Mouse (Mus musculus) heart, postnatal 0 days (tissue): ENCODE data around the gene Prdm16. TPM values are rescaled to one million over a fixed set of nuclear protein-coding genes. Genes with fewer than 3 reads are reported as not detected.

Experiments
- ATAC-seq: fragments of 200-750 bp; cut with Nextera tagmentation; 2 replicates; pipeline ENCODE4 v1.8.0; 2017; ENCODE audit warnings: low read depth, moderate number of reproducible peaks, moderate library complexity; ENCODE audit not compliant: insufficient read depth
- DNase-seq: peaks from one replicate; pipeline ENCODE4 v3.0.0-alpha.2; 2016; ENCODE audit warnings: low spot score
- H3K27ac ChIP-seq: fragments of 300-500 bp; sonication (generic); 2 replicates; pipeline ENCODE4 v1.5.1; 2014; ENCODE audit warnings: low read depth, mild to moderate bottlenecking
- H3K27me3 ChIP-seq: fragments of 300-500 bp; sonication (generic); 2 replicates; pipeline ENCODE4 v1.6.1; 2014; ENCODE audit warnings: low read length, mixed read lengths; ENCODE audit not compliant: control insufficient read depth, insufficient read depth
- H3K36me3 ChIP-seq: fragments of 300-500 bp; sonication (generic); replicated peaks from 2 replicates; pipeline ENCODE4 v1.6.1; 2014; ENCODE audit warnings: low read length, mixed read lengths; ENCODE audit not compliant: control insufficient read depth, insufficient read depth
- H3K4me1 ChIP-seq: fragments of 300-500 bp; sonication (generic); 2 replicates; pipeline ENCODE4 v1.6.1; 2014; ENCODE audit warnings: antibody characterized with exemption; ENCODE audit not compliant: control insufficient read depth, insufficient read depth
- H3K4me2 ChIP-seq: fragments of 300-500 bp; sonication (generic); 2 replicates; pipeline ENCODE4 v1.6.1; 2014; ENCODE audit warnings: low read depth, mild to moderate bottlenecking, low read length, moderate library complexity
- H3K4me3 ChIP-seq: fragments of 300-500 bp; sonication (generic); 2 replicates; pipeline ENCODE4 v1.5.1; 2014; ENCODE audit warnings: low read depth, low read length
- H3K9ac ChIP-seq: fragments of 300-500 bp; sonication (generic); replicated peaks from 2 replicates; pipeline ENCODE4 v1.6.1; 2014; ENCODE audit warnings: low read depth, low read length, mixed read lengths
- H3K9me3 ChIP-seq: fragments of 300-500 bp; sonication (generic); replicated peaks from 2 replicates; pipeline ENCODE4 v1.6.1; 2016; ENCODE audit warnings: low read length; ENCODE audit not compliant: control insufficient read depth
- CTCF ChIP-seq: IDR thresholded peaks from 2 replicates; pipeline ENCODE4 v1.5.1; 2016; ENCODE audit warnings: antibody characterized with exemption, control low read depth, low read depth
- EP300 ChIP-seq: IDR thresholded peaks from 2 replicates; pipeline ENCODE4 v1.6.1; 2016; ENCODE audit warnings: antibody characterized with exemption, low read depth
- WGBS: fragments of 180-500 bp; shearing (Covaris S2); extraction: QIAGEN DNeasy Blood & Tissue Kit; methylation state at CpG from one replicate; pipeline ENCODE4 v1.1.7; 2014; 5-methylcytosine and 5-hydroxymethylcytosine counted together
- polyA plus RNA-seq: library from polyadenylated mRNA; unstranded; fragments of >200 nt; fragmentation: Nextera tagmentation; extraction: Ambion mirVana; gene quantifications from 2 replicates; pipeline ENCODE4 v1.2.1, GENCODE M21; 2015
- total RNA-seq: library from RNA; depleted of rRNA; stranded (reverse); fragments of >200 nt; gene quantifications from 2 replicates; pipeline ENCODE4 v1.2.3, GENCODE M21; 2014; ENCODE audit warnings: low replicate concordance

The Prdm16 gene
- total and polyA plus RNA-seq, 2 experiments from 2014 or later = 9.3 to 14.7 TPM

- peak; percentile 39 for ATAC-seq
- TF ChIP-seq CTCF (peak; percentile 85), EP300 (no peak)
- H3K27me3 ChIP-seq = peaks cover 22% of the 10 kb centered on the region
Observed at GRCm38 (mm10) chr4:154301466-154301881, 335.2 kb downstream of the Prdm16 start, which contains the start of gene Arhgef16. Gene Arhgef16 (minus strand): TSS chr4:154301676.

DNA sequence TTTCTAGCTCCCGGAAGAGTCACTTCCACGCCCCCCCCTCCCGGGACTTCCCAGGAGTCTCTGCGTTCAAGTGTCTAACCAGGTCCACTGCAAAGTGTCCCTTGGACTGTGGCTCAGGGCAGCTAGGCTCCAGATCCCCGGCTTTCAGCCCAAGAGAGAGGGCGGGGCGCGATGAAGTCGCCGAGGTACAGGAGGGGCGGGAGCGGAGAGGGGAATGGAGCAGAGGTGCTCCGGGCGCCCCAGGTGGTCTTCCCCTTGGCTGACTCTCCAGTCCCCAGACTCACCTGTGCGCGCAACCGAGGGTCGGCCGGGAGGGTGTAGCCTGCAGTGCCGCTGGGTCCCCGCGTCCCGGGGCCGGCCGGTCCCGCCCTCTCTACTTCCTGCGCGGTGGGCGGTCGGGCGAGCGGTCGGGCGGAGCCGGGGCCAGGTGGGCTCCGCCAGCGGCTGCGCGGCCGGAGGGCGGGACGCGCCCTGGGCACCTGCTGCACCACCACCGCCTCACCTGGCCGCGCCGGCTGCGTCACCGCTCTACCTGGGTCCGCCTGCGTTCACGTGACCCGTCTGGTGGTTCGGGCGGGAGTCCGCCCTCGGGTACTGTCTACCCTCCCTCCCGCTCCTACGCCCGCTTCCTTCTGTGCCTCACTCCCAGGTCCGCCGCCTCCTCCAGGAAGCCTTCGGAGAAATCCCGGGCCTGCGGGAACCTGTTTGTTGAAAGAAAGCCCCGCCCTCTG lies 337.0 kb downstream of the Prdm16 start:
- 1% methylated on average over 48 of the region's 66 CpGs for WGBS
- Histone ChIP-seq H3K4me3 (peak overlapping the region; percentile 48), H3K9ac (peak overlapping the region; percentile 35; the same call in 1 of the 2 replicates), H3K27ac (no peak overlapping the region), H3K4me2 (peak overlapping the region; percentile 91), H3K27me3 (peaks cover 22% of the 10 kb centered on the region), H3K9me3 (no peaks in the 10 kb centered on the region), H3K4me1 (peaks cover 6% of the 10 kb centered on the region; the same call in 1 of the 2 replicates), H3K36me3 (no peaks in the 10 kb centered on the region)
- no peak for DNase-seq
- peak; percentile 54 for ATAC-seq
- TF ChIP-seq EP300 (no peak), CTCF (no peak)

More at GRCm38 (mm10) chr4:154301466-154301881, 335.2 kb downstream of the Prdm16 start, which contains the start of gene Arhgef16:
- no peaks in the 10 kb centered on the region for H3K9me3 ChIP-seq
- H3K4me3 ChIP-seq = no peak within 1 kb of the TSS
- H3K4me1 ChIP-seq = peaks cover 6% of the 10 kb centered on the region; the same call in 1 of the 2 replicates
- H3K36me3 ChIP-seq = no peaks in the 10 kb centered on the region
- no peak within 1 kb of the TSS for H3K4me2 ChIP-seq
- peak; percentile 56 for DNase-seq
- WGBS = 18% methylated on average over 7 of the region's 7 CpGs
- H3K27ac ChIP-seq = no peak within 1 kb of the TSS
- H3K9ac ChIP-seq = no peak within 1 kb of the TSS

DNA sequence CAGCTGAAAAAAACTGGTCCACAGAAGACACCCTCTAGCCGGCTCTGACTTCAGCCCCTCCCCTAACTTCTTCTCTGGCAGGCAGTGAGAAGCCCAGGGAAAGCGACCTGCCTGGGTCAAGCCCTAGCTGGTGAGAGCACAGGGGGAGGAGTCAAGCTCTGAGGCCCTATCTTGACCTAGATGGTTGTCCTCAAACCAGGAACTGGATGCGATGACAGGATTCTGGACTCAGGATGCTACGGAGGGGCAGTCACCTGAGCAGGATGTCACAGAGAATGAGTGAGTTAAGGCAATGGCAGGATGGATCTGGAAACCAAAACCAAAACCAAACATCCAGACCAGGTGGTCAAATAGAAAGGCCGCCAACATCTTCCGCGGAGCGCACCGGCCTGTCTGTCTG lies 338.9 kb downstream of the Prdm16 start:
- WGBS = 43% methylated on average over 9 of the region's 9 CpGs
- H3K9ac ChIP-seq = no peak overlapping the region
- no peaks in the 10 kb centered on the region for H3K9me3 ChIP-seq
- ATAC-seq = no peak
- H3K4me2 ChIP-seq = no peak overlapping the region
- no peak overlapping the region for H3K27ac ChIP-seq
- DNase-seq = no peak
- peaks cover 18% of the 10 kb centered on the region for H3K4me1 ChIP-seq
- no peak overlapping the region for H3K4me3 ChIP-seq
- TF ChIP-seq CTCF (no peak), EP300 (no peak)
- H3K27me3 ChIP-seq = peaks cover 22% of the 10 kb centered on the region
- H3K36me3 ChIP-seq = no peaks in the 10 kb centered on the region

GRCm38 (mm10) chr4:154294262-154294731 lies 342.4 kb downstream of the Prdm16 start:
- no peak overlapping the region for H3K4me3 ChIP-seq
- H3K27ac ChIP-seq = 0 out of 2 replicates have a peak overlapping the region, but pooled peaks have one; percentile 30
- 51% methylated on average over 8 of the region's 8 CpGs for WGBS
- DNase-seq = no peak
- ATAC-seq = 0 out of 2 replicates have a peak, but pooled peaks have one; percentile 28
- peaks cover 12% of the 10 kb centered on the region for H3K4me1 ChIP-seq
- H3K36me3 ChIP-seq = no peaks in the 10 kb centered on the region
- TF ChIP-seq EP300 = no peak
- no peak for TF ChIP-seq CTCF
- no peak overlapping the region for H3K4me2 ChIP-seq
- H3K9me3 ChIP-seq = no peaks in the 10 kb centered on the region
- no peak overlapping the region for H3K9ac ChIP-seq
- H3K27me3 ChIP-seq = peaks cover 4% of the 10 kb centered on the region

DNA sequence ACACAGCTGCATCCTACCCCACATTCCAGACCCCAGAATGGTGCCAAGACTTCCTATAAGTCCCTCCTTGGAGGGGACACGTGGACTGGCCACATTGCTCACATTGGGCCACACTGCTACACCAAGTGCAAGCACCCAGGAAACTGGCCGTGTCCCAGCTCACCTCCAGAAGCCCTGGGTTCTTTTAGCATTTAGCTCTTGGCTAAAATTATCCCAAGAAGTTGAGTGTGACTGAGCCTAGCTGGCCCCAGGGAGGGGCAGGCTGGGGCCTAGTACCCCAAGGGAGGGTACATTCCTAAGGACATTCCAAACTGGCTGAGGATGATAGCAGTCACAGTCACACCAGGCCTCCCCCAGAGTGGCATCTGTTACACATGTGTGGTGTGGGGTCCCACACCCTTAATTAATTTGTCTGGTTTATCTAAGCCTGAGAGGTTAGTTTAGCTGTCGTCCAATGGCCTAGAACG lies 342.9 kb downstream of the Prdm16 start:
- no peak overlapping the region for H3K4me3 ChIP-seq
- H3K9me3 ChIP-seq = no peaks in the 10 kb centered on the region
- DNase-seq (no peak), ATAC-seq (peak; percentile 53; the same call in 1 of the 2 replicates)
- no peaks in the 10 kb centered on the region for H3K27me3 ChIP-seq
- no peak overlapping the region for H3K9ac ChIP-seq
- WGBS = 31% methylated on average over 4 of the region's 4 CpGs
- H3K4me1 ChIP-seq = peaks cover 12% of the 10 kb centered on the region
- no peaks in the 10 kb centered on the region for H3K36me3 ChIP-seq
- H3K27ac ChIP-seq = 0 out of 2 replicates have a peak overlapping the region, but pooled peaks have one; percentile 30
- H3K4me2 ChIP-seq = no peak overlapping the region
- no peak for TF ChIP-seq CTCF
- no peak for TF ChIP-seq EP300
